Mouse (Mus musculus) CD4-positive, CD25-positive, alpha-beta regulatory T cell, adult 2 months (primary cell): Measurements from ENCODE around the gene Stat3.

Experiments
- DNase-seq: peaks from one replicate; pipeline ENCODE4 v3.0.0-alpha.2; 2012; ENCODE audit warnings: low read depth, low spot score

Stat3 gene

DNA sequence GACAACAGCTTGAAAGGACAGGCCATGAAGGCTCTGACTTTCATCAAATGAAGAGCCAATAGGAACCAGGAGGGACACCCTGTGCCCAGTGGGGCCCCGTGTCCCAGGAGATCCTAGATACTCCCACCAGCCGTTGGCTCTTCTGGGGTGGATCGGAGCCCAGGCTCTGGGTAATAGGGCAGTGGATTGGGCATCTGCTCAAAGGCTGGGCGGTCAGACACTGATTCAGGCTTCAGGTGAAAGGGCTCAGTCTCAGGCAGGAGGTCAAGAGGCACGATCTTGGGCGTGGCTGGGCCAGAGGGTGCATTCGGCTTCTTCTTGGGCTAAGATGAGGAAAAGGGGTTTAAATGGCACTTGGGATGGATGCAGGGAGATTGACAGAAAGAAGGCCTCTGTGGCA is 24.8 kb upstream of the Stat3 start:
- no peak for DNase-seq

DNA sequence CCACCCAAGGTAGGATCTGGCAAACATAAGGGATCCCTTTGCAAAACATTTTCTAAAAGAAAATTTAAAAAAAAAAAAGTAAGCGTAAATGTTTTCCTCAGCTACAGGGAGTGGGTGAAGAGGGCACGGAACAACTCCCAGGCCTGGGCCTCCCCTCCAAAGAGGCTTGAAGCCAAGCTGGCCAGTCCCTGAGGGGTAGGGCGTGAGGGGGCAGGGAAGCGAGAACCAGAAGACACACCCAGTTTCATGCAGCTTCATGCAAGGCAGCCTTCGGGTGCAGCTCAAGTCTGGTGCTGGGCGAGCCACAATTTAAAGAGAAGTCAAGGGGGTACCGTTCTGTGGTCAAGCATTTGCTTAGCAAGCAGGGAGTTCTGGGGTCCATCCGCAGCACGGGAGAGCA is 24.3 kb upstream of the Stat3 start:
- no peak for DNase-seq

DNA sequence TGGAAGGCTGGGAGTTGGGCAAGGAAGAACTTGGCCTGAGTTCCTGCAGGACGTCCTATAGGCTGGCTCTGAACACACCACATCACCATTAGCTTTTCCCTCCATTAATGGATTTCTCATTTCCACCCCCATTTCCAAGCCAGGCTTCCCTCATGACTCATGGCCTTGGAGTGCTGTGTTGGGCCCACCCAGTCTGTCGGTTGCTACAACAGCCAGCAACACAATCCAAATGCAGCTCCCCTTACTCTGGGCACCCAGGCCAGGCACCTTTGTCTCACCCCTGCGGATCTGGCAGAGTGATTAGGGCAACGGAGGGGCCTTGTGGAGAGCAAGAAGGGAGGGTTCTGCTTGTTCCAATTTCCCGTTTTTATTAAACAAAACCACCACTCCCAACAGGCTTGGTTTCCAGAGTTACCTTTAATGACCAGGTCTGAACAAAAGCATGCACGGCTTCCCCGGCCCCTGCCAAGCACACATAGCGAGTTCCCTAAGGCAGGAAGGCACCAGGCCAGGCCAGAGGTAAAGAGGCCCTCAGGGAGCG is 23.1 kb upstream of the Stat3 start:
- DNase-seq, result no peak

DNA sequence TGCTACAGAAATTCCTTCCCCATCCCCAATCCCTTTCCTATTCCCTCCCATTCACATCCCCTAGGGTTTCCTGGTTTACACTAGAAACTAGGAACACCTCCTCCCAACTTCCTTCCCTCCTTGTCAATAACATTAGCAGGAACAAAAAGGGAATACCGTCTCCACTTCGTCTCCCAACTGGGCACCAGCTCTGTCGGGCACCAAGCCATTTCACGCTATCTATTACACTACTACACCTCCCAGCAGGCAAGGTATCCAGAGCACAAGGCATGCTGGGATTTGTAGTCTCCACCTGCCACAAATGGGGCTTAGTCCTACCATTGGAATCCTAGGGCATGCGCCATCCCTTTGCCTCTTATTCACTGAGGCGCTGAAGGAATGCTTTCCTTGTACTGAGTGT is 21.2 kb upstream of the Stat3 start:
- DNase-seq, result no peak

DNA sequence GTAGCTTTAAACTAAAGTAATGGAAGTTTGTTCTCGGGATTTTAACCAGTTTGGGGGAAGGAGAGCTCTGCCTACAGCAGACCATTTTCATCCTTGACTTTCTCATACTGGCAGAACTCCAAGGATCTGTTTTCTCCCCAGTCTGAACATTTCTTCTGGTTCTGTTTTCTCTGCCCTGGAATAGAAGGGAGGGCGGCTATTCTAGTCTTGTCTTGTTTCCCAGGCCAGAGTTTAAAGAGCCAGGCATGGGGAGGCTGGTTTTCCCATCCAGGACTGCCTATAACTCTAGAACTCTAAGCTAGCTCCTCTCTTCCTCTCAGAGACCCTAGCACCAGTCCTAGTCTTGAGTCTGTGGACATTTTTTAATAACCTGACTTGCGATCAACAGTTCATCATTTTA is 20.5 kb upstream of the Stat3 start:
- DNase-seq, result no peak

DNA sequence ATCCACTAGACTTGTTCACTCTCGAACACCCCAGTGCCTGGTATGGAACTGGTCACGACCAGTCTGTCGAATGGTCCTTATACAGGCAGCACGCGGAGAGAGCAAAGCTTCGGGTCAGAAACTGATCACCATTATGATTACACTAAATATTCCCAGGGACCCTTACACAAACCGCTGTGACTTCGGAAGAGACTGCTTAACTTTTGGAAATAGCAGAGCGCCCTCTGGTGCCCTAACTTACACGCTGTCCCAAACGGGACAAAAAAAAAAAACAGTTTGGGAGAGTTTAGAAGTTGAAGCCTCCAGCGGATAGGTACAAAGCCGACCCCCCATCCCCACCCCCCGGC is 20.1 kb upstream of the Stat3 start:
- peak; percentile 83 for DNase-seq

DNA sequence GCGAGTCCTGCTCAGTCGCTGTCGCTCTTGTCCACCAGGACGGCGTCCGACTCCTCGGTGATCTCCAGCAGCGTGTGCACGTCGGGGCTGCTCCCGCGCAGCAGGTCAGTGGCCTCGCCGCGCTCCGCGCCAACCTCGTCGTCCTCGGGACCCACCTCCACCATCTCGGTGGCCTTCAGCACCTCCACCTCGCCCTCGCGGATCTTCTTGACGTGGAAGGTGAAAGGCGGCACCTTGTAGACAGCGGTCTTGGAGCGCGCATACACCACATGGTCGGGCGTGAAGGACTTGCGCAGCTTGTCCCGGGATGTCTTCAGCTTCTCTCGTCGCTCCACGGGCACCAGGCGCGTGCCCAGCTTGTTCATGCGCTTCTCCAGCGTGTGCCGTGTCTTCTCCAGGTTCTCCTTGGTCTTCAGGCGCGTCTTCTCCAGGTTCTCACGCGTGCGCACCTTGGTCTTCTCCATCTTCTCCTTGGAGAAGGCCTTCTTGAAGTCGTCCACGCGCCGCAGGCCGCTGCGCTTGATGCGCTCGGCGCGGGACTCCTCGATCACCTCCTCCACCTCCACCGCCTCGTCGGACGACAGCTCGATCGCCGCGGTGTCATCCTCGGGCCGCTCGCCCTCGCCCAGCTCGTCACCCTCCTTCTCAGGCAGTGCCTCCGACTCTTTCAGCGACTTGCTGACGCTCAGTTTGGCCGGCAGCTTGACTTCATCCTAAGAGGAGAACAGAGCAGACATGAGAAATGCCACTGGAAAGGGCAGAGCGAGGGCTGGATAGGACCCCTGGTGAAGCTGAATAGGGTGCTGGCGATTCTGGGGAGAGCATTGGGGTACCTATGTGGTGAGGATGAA is 19.5 kb upstream of the Stat3 start:
- DNase-seq, result peak; percentile 19

DNA sequence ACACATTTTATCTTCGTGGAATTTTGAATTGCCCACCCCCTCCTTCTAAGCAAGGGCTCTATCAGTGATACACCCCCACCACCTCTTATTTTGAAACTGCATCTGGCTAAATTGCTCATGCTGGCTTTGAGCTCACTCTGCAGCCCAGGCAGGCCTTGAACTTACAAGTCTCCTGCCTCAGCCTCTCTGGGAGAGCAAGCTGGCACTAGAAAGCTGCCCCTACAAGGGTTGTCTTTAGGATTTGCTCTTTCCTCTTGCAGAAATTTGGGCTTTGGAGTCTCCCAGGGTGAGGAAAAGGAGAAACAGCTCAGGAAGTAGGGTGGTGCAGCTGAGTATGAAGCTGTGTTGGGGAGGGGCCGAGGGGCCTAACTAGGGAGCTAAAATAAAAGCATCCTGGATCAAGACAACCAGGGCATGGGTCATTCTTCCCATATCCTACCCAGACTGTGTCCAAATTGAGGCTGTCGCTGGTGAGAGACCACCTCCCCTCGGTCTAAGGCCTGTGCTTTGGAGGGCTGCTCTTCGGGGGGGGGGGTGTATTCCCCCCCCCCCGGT is 18.7 kb upstream of the Stat3 start:
- no peak for DNase-seq

DNA sequence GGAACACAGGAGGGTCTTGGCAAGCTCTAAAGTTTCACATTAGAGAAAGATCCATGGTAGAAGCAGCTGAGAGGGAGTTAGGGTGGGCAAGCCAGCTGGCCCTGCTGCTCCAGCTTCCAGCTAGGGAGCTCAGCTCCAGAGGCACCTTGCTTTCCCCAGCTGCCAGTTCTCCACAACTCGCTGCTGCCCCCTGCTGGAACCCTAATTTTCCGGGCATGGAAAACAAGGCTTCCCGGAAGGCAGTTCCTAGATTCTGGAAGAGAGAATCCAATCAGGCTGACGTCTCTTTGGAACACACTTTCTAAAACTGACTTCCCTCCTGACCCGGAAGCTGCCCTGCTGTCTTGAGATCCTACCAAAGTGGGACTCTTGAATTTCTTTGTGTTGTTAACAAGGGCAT is 17.9 kb upstream of the Stat3 start:
- peak; percentile 75 for DNase-seq

DNA sequence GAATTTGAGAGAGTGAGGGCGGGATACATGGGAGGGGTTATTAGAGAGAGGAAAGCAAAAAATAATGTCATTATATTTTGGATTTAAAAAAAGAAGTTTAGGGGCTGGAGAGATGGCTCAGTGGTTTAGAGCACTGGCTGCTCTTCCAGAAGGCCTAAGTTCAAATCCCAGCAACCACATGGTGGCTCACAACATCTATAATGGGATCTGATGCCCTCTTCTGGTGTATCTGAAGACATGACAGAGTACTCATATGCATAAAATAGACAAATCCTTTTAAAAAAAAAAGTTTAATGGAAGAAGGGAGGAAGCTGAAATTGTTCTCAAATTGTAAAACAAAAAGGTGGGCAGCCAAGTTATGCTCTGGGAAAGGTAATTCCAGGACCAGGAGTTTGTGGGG is 10.2 kb upstream of the Stat3 start:
- no peak for DNase-seq

DNA sequence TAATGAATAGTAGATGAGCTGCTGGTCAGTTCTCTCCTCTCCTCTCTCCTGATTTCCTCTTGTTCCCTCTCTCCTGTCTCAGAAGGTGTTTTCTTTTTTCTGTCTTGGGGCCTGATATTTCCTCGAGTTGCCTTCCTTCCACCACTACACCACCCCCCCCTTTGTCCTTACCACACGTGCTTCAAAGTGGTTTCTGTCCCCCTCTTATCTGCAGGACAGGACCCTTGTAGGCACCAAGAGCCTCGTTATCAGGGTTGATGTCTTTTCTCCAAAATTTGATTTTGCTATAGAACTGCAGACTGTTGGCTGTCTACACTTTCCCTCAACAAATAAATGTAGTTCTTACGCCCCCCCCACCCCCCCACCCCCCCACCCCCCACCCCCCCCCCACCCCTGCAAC is 9.0 kb upstream of the Stat3 start:
- DNase-seq, result no peak

DNA sequence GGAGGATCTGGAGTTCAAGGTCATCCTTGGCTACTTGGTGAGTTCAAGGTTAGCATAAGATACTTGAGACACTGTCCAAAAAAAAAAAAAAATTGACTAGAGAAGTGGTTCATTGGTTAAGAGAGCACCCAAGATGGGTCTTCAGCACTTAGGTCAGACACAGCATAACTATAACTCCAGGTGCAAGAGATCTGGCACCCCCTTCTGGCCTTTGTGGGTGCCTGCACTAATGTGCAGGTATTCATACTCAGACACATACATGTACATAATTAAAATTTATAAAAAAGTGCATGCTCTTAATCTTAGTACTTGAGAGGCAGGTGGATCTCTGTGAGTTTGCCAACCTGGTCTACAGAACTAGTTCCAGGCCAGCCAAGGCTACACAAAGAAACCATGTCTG is 8.2 kb upstream of the Stat3 start:
- peak; percentile 59 for DNase-seq

DNA sequence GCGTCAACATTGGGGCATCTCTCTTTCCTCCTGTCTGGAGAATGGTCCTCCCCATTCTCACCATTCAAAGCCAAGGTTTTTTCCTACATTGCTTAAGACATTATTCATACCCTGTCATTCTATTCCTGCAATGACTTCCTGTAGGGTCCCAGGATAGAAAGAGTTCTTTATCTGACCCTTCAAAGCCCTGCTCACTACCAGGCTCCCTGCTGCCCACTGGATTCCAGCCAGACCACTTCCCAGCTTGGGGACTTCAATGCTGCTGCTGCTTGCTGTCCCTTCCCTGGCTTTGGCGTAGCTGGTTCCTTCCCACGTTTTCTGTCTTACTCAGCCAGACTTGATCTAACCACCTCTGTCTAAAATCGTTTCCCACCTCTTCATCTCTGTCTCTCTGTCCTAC is 7.5 kb upstream of the Stat3 start:
- DNase-seq, result no peak

DNA sequence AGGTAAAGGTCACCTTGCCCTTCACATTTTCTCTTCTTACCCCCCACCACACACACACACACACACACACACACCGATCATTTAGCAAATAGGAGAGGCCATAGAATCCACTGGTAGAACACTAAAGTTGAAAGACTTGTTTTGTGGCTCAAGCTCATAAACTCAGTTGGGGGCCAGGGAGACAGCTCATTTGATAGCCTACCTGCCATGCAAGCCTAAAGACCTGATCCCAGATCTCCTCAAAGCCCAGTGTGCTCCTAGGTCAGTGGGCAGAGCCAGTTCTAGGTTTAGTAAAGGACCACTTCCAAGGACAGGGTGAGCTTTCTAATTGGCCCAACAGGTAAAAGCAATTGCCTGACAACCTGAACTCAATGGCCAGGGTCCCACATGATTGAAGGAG is 3.0 kb upstream of the Stat3 start:
- DNase-seq, result no peak

DNA sequence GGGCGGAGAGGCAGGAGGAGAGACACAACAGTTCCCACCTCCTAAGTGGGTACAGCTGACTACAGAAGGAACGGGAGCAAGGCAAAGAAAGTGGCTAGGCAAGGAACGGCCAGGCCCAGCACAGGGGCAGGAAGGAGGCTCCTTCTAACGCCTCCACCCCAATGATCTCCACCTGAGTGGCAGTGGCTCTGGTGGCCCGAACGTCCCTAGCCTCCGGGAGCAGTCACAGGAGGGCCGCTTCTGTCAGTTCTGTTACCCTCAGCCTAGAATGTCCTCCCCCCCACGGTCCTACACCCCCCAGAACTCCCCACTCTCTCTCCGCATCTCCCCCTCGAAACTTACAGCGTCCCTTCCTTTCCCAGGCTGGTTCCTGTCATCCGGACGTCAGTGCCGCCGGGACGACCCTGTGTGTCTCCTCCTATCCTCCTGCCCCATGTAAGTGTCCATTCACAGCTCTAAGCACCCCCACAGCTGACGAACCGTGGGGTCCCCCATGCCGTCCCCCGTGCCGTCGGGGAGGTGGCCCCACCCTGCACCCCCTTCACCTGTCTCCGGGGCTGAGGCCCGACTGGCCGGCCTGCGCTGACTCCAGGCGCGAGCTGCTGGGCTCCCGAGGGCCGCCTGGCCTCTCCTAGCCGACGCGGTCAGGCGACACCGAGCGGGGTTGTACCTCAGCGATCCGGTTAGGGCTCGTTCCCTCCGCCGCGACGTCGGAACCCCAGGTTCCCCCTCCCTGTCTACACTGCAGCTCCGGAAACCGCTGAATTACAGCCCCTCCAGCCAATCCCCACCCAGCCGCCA is 429 bp downstream of the Stat3 start:
- DNase-seq, result peak; percentile 63

DNA sequence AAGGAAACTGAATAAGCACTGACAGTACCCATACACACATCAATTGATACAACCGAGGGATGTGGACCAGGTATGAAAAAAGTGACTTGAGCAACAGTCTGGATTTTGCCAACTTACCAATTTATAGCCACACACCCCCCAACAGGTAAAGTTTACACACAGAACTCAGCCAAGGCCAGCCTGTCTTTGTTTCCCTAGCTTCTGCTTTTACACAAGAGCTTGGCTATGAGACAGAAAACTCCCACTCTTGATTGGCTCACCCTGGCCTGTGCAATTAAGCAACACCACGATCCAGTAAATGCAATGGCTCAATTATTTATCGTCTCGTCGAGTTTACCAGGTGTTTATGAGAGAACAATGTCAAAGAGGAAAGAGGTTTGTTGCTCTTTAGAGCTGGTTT is 1.2 kb downstream of the Stat3 start:
- DNase-seq, result peak; percentile 44

DNA sequence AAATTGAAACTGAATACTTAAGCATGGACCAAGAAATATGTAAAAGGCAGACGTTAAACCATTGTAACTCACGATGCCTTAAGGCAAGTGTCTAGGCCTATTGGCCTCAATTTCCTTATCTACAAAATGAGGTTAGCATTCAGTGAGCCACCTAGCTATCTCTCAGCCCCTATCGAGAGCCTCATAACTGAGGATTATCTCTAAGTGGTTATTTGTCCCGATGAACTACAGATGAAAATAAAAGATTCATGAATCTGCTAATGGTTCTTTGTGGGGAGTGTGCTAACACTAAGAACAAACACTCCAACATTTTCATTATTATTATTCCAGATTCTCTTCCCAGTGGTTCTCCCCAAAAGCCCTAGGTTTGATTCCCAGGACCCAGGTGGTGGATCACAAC is 2.0 kb downstream of the Stat3 start:
- DNase-seq, result peak; percentile 32

DNA sequence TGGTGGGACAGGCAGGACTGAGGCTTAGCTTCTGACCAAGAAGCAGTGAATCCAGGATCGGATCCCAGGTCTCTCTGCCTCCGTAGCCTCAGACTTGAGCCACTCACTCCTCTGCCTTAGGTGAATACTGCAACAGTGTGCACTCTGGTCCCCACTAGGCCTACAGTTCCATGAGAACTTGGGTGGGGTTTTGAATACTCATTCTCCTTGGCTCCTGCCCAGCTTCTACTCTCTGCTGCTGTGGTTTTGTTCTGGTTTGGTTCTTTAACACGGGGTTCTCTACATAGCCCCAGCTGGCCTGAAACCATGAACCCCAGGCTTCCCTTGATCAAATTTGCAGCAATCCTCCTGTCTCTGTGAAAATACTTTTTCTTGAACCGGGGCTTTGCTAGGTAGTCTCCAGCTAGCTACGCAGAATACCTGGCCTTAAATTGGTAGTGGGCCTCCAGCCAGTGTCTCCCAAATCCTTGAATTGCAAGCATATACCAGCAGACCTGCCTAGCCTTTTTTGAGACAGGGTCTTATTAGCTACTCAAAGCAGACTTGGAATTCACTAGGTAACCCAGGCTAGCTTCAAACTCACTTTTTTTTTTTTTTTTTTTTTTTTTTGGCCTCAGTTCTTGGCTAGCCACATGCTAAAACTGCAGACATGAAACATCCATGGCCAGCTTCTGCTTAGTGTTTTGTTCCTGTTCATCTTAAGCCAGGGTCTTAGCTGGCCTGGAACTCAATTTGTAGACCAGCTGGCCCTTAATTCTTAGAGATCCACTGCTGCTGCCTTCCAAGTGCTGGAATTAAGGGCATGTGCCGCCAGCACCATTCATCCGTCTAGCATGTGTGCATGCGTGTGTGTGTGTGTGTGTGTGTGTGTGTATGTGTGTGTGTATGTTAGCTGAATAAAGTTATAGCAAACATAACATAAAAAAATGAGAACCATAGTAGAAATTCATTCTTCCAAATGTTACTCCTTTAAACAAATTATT is 3.7 kb downstream of the Stat3 start:
- peak; percentile 26 for DNase-seq

DNA sequence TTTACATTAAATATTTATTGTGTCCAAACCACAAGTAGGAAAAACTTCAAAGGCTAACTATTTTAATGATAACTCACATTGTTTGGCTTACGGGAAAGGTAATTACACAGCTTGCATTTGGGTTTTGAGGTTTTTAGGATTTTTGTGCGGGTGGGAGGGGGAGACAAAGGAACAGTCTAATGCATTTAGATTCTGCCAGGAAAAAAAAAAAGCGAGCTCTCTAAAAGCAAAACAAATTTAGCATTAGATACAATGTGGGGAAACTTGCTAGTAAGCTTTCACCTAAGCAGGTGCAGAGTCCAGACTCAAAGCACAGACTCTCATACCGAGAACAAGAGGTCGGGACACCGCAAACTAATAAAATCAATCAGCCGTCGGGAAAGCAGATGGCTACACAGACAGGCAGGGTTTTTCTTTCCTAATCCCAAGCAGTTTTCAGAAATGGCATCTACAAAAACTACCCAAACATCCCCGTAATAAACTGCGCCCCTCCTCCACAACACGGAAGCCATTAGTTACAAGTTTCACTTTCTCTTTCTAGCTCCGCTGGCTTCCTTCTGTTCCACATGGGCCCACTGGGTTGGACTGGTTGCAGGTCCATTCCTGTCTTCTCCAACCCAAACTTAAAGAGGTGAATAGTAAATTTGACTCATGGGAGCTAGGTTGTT is 8.0 kb downstream of the Stat3 start:
- DNase-seq, result peak; percentile 86

DNA sequence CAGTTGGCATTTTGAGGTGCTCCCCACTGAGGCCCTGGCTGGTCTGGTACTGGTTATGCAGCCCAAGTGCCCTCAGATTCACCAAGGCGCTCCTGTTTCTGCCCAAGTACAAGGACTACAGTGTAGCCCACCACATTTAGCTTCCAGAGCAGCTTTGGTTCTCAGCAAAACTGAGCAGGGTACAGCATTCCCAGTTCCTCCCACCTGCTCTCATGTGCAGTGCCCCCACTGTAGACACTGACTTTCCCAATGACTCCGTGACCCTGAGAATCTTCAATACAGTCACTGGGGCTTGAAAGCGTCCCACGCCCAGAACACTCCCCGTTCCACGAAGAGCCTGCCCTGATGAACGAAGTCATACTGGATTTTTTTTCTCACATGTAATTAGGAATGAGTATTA is 8.7 kb downstream of the Stat3 start:
- no peak for DNase-seq

DNA sequence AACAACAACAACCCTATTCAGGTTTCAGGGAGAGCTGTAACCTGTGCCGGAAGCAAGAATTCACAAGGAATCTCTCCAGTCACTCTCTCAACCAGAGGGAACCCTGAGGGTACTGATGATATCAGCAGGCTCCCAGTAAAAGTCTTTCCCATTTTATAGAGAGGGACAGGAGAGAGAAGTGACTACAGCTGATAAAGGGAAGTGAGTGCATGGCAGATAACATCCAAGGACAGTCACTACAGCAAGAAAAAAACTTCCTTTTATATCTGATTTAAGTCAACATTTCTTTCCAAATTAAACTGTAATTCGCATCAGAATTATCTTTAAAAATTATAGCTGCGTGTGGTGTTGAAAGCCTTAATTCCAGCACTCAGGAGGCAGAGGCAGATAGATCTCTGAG is 12.0 kb downstream of the Stat3 start:
- DNase-seq, result no peak
